Mouse (Mus musculus) yolk sac, embryonic 10.5 days (tissue): Measurements from ENCODE around the gene St13.

Experiments
- DNase-seq: peaks from one replicate; pipeline ENCODE4 v3.0.0-alpha.2; 2017; ENCODE audit warnings: low spot score

St13 gene

DNA sequence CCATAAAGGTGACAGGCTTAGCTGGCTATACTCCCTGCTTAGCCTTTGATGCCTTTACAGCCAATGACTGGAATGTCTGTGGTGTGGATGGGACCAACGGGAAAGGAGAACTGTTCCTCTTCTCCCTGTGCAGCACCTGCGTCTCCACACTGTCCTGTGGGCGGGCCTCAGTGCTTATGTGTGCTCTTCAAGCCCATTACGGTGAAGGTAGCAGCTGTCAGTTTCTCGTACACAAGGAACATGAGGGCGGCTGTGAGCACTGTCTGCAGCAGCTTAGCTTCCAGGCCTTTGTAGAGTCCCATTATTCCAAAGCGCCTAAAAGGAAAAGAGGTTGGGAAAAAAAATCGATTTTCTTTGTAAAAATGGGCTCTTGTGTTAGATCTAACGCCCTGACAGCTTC, 80.4 kb downstream of the St13 start:
- no peak for DNase-seq

DNA sequence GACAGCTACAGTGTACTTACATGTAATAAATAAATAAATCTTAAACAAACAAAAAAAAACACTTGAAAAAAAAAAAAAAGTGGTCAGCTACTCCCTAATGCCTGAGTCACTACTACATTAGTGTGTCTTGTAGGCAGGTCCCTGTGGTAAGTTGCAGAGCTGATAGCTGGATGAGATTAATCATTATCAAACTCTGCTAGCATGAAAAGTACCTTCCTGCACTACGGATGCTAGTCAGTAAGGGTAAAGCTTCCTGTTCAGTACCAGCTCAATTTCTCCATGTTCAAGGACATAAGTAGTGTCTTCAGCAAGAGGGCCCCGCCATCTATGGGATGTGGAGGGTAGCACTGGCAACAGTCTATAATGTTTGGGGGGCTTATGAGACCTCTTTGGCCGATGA, 85.9 kb downstream of the St13 start:
- DNase-seq, result no peak
